Mouse (Mus musculus) spleen, adult 2 months (tissue): ENCODE results near the gene Dusp1.

Experiments used
- CTCF ChIP-seq: fragments of 200-500 bp; IDR thresholded peaks from 2 replicates; pipeline ENCODE4 v1.5.1; 2011; ENCODE audit warnings: mild to moderate bottlenecking, inconsistent platforms; ENCODE audit not compliant: insufficient read depth, insufficient read length, insufficient replicate concordance; ENCODE audit errors: extremely low read depth
- POLR2A ChIP-seq: fragments of 200-500 bp; IDR thresholded peaks from 2 replicates; pipeline ENCODE4 v1.6.1; 2011; ENCODE audit warnings: low read depth, low read length, inconsistent platforms

GRCm38 (mm10) chr17:26606516-26606915, 44.6 kb upstream of the Dusp1 start:
- TF ChIP-seq CTCF: no peak
- TF ChIP-seq POLR2A: no peak
